Mouse (Mus musculus) right cerebral cortex, postnatal 25 days (tissue): ENCODE data around the gene Gm5767.
"Not testable (repeated sequence)": the region's sequence is repeated elsewhere in the genome, so short reads cannot be mapped to it uniquely, and the experiment has no call there.

ENCODE experiments used
- DNase-seq: peaks from one replicate; pipeline ENCODE4 v3.0.0; 2022

Gm5767 gene

GRCm38 (mm10) chr16:8715513-8716080 is 35.0 kb downstream of the Gm5767 start:
- no peak for DNase-seq

- DNase-seq: no peak
Observed at GRCm38 (mm10) chr16:8716300-8716699, 35.7 kb downstream of the Gm5767 start.

GRCm38 (mm10) chr16:8717744-8718143 is 37.2 kb downstream of the Gm5767 start:
- DNase-seq: no peak

GRCm38 (mm10) chr16:8720447-8720846 is 39.9 kb downstream of the Gm5767 start:
- no peak for DNase-seq

DNA sequence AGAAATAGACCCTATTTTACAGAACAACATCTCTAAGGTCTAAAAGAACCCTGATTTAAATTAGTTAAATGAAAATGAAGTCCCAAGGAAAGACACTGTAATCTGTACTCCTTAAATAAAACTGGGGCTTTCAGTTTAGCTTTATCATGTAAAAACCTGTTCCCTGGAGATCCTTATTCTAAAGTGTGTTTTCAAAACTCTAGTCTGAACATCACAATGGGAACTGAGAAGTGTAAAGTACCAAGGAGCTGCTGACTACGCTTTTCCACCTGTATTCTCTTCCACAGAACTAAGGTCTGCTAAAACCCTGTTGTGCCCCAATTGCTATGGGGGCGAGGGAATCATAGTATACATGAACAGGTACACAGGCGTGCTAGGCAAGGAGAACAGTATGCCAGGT is 43.5 kb downstream of the Gm5767 start:
- DNase-seq: no peak

- DNase-seq: no peak
Observed at GRCm38 (mm10) chr16:8725807-8726206, 45.2 kb downstream of the Gm5767 start.

GRCm38 (mm10) chr16:8728111-8728748 is 47.7 kb downstream of the Gm5767 start:
- DNase-seq: no peak

DNA sequence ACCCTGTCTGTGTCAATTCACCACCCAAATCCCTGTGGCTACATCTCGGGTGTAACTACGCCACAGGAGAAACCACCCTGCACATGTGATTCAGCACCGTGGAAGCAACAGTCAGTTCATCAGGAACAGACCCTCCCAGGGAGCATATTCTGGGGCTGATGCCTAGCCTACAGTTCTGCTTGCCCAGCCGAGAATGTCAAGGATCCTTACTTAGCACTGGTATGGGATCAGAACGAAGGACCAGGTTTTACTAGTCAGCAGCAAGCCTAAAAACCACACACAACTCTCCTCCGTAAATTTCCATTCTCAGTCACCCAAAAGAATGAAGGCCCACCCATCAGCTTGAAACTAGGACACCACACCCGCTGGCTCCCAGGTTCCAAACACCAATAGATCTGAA is 51.1 kb downstream of the Gm5767 start:
- no peak for DNase-seq

- DNase-seq: not testable (repeated sequence)
Observed at GRCm38 (mm10) chr16:8732450-8732849, 51.9 kb downstream of the Gm5767 start.
